Mouse (Mus musculus) small intestine, adult 2 months (tissue): ENCODE results near the gene Vcp.

Source experiments
- CTCF ChIP-seq: fragments of 200-500 bp; IDR thresholded peaks from 2 replicates; pipeline ENCODE4 v1.5.1; 2012; ENCODE audit warnings: low read depth, mild to moderate bottlenecking, control low read depth, inconsistent platforms, low read length, moderate library complexity, mixed read lengths; ENCODE audit not compliant: insufficient replicate concordance, insufficient read length; ENCODE audit errors: extremely low read depth
- POLR2A ChIP-seq: fragments of 200-500 bp; IDR thresholded peaks from 2 replicates; pipeline ENCODE4 v1.6.1; 2012; ENCODE audit warnings: low read depth, mild to moderate bottlenecking, control low read depth, inconsistent platforms, low read length, moderate library complexity

DNA sequence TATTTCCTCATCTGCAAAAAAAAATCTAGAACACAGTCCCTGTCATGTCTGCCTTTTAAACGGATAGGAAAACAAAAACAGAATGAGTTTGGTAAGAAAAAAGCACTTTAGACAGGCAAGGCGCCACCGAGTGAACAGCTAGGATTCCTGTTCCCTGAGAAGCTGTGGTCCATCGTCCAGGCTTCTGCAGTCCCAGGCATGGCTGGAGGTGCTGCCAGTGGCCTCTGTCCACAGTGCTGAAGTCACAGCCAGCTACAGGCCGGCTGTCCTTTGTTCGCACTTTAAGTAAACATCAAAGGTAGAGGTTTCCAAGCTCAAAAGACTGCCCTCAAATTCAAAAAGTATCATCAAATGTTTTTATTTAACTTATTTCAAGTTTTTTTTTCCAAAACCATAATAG, 55.3 kb downstream of the Vcp start:
- TF ChIP-seq POLR2A, result no peak
- TF ChIP-seq CTCF, result no peak
